Mouse (Mus musculus) CH12.LX (cell line): ENCODE measurements at regions not wholly inside any gene's neighbourhood (a gene's known extent, or its start where the extent isn't known, plus 50 kb on each side); places are given as distances from the start of the nearest gene placed in this dataset.

ENCODE experiments used
- DNase-seq: peaks from one replicate; pipeline ENCODE4 v3.0.0-alpha.2; 2013; ENCODE audit errors: extremely low read depth
- H3K27ac ChIP-seq: 2 replicates; pipeline ENCODE4 v1.5.1; 2012; ENCODE audit warnings: low read depth, mild to moderate bottlenecking, control low read depth, moderate library complexity; ENCODE audit not compliant: insufficient read depth
- H3K27me3 ChIP-seq: replicated peaks from 2 replicates; pipeline ENCODE3; 2012; ENCODE audit warnings: inconsistent platforms
- H3K36me3 ChIP-seq, 2 experiments: replicated peaks in 1 of 2; 2 replicates each; pipeline versions ENCODE3 to v1.6.1; 2012; ENCODE audit warnings: inconsistent platforms in 1 of 2, low read length in 1 of 2, mild to moderate bottlenecking in 1 of 2, mixed read lengths in 1 of 2, moderate library complexity in 1 of 2; ENCODE audit not compliant: control insufficient read depth in 1 of 2, insufficient read depth in 1 of 2
- H3K4me1 ChIP-seq, 2 experiments: 2 replicates each; pipeline ENCODE4 v1.6.1; 2012; ENCODE audit warnings: inconsistent platforms in 1 of 2, moderate library complexity in 1 of 2; ENCODE audit not compliant: insufficient read depth in 2 of 2, control insufficient read depth in 1 of 2
- H3K4me2 ChIP-seq: 2 replicates; pipeline ENCODE4 v1.6.1; 2012; ENCODE audit warnings: low read depth, mild to moderate bottlenecking, control low read depth; ENCODE audit not compliant: poor library complexity, insufficient read depth, severe bottlenecking
- H3K4me3 ChIP-seq, 3 experiments: fragments of 150-350 bp in 1 of 3; sonication (generic) in 1 of 3; replicated peaks in 1 of 3; 2 replicates each; pipeline versions ENCODE3 to v1.5.1; 2011 to 2012; ENCODE audit warnings: low read depth in 2 of 3, low read length in 2 of 3, mild to moderate bottlenecking in 2 of 3, moderate library complexity in 2 of 3, control low read depth in 1 of 3, improper control_type of control experiment in 1 of 3, inconsistent platforms in 1 of 3, mixed read lengths in 1 of 3; ENCODE audit not compliant: poor library complexity in 1 of 3
- H3K79me2 ChIP-seq: replicated peaks from 2 replicates; pipeline ENCODE4 v1.6.1; 2012; ENCODE audit warnings: mild to moderate bottlenecking, moderate library complexity; ENCODE audit not compliant: control insufficient read depth, poor library complexity, insufficient read depth, severe bottlenecking; ENCODE audit errors: extremely low read depth
- H3K9ac ChIP-seq: 2 replicates; pipeline ENCODE4 v1.6.1; 2012; ENCODE audit warnings: low read depth, mild to moderate bottlenecking, control low read depth, moderate library complexity; ENCODE audit not compliant: insufficient read depth
- H3K9me3 ChIP-seq: replicated peaks from 2 replicates; pipeline ENCODE3; 2012; ENCODE audit warnings: low read length, inconsistent platforms, mixed read lengths
- BHLHE40 ChIP-seq: IDR thresholded peaks from 2 replicates; pipeline ENCODE4 v1.6.1; 2011; ENCODE audit warnings: mild to moderate bottlenecking, low read depth, low read length, improper control_type of control experiment
- CHD1 ChIP-seq: IDR thresholded peaks from 2 replicates; pipeline ENCODE4 v1.6.1; 2012; ENCODE audit warnings: low read depth, low read length, improper control_type of control experiment, inconsistent platforms
- CHD2 ChIP-seq: IDR thresholded peaks from 2 replicates; pipeline ENCODE4 v1.6.1; 2011; ENCODE audit warnings: low read length, improper control_type of control experiment
- CTCF ChIP-seq, 2 experiments: IDR thresholded peaks in 1 of 2; conservative IDR thresholded peaks in 1 of 2; 2 replicates each; pipeline ENCODE4 v1.5.1; 2011 to 2012; ENCODE audit warnings: low read depth in 2 of 2, low read length in 2 of 2, improper control_type of control experiment in 1 of 2, inconsistent platforms in 1 of 2, mild to moderate bottlenecking in 1 of 2, moderate library complexity in 1 of 2
- E2F4 ChIP-seq: IDR thresholded peaks from 2 replicates; pipeline ENCODE4 v1.6.1; 2011; ENCODE audit warnings: low read depth, low read length, improper control_type of control experiment; ENCODE audit not compliant: insufficient replicate concordance
- EP300 ChIP-seq: IDR thresholded peaks from 2 replicates; pipeline ENCODE4 v1.6.1; 2011; ENCODE audit warnings: low read length, improper control_type of control experiment
- GABPA ChIP-seq: IDR thresholded peaks from 2 replicates; pipeline ENCODE4 v1.6.1; 2012; ENCODE audit warnings: low read depth, low read length, improper control_type of control experiment, inconsistent platforms; ENCODE audit not compliant: insufficient replicate concordance
- HCFC1 ChIP-seq: IDR thresholded peaks from 2 replicates; pipeline ENCODE4 v1.6.1; 2012; ENCODE audit warnings: low read depth, mild to moderate bottlenecking, inconsistent platforms, low read length, improper control_type of control experiment
- IRF4 ChIP-seq: IDR thresholded peaks from 2 replicates; pipeline ENCODE4 v1.6.1; 2014; ENCODE audit warnings: low read depth, mild to moderate bottlenecking, inconsistent platforms, low read length, improper control_type of control experiment
- JUN ChIP-seq: IDR thresholded peaks from 2 replicates; pipeline ENCODE4 v1.6.1; 2011; ENCODE audit warnings: low read depth, mild to moderate bottlenecking, low read length, improper control_type of control experiment, moderate library complexity; ENCODE audit not compliant: insufficient read depth
- JUND ChIP-seq: conservative IDR thresholded peaks from 2 replicates; pipeline ENCODE4 v1.6.1; 2011; ENCODE audit warnings: low read depth, low read length, improper control_type of control experiment
- KAT2A ChIP-seq: IDR thresholded peaks from 2 replicates; pipeline ENCODE4 v1.6.1; 2012; ENCODE audit warnings: low read length, improper control_type of control experiment, inconsistent platforms; ENCODE audit not compliant: insufficient replicate concordance
- MAFK ChIP-seq: IDR thresholded peaks from 2 replicates; pipeline ENCODE4 v1.6.1; 2011; ENCODE audit warnings: low read length, improper control_type of control experiment; ENCODE audit not compliant: insufficient replicate concordance
- MEF2A ChIP-seq: IDR thresholded peaks from 2 replicates; pipeline ENCODE4 v1.6.1; 2014; ENCODE audit warnings: low read depth, mild to moderate bottlenecking, inconsistent platforms, low read length, improper control_type of control experiment, borderline replicate concordance
- MXI1 ChIP-seq: IDR thresholded peaks from 2 replicates; pipeline ENCODE4 v1.6.1; 2011; ENCODE audit warnings: mild to moderate bottlenecking, low read depth, low read length, improper control_type of control experiment
- MYC ChIP-seq: IDR thresholded peaks from 2 replicates; pipeline ENCODE4 v1.6.1; 2011; ENCODE audit warnings: low read depth, mild to moderate bottlenecking, improper control_type of control experiment, low read length
- NELFE ChIP-seq: IDR thresholded peaks from 2 replicates; pipeline ENCODE4 v1.6.1; 2011; ENCODE audit warnings: low read depth, low read length, improper control_type of control experiment
- NRF1 ChIP-seq: IDR thresholded peaks from 2 replicates; pipeline ENCODE4 v1.6.1; 2014; ENCODE audit warnings: low read depth, mild to moderate bottlenecking, inconsistent platforms, low read length, improper control_type of control experiment, moderate library complexity
- POLR2A ChIP-seq: IDR thresholded peaks from 2 replicates; pipeline ENCODE4 v1.6.1; 2011; ENCODE audit warnings: low read depth, mild to moderate bottlenecking, improper control_type of control experiment, low read length
- POLR2AphosphoS2 ChIP-seq: IDR thresholded peaks from 2 replicates; pipeline ENCODE4 v1.6.1; 2011; ENCODE audit warnings: low read depth, low read length, improper control_type of control experiment
- RAD21 ChIP-seq: IDR thresholded peaks from 2 replicates; pipeline ENCODE4 v1.6.1; 2011; ENCODE audit warnings: low read depth, mild to moderate bottlenecking, low read length, improper control_type of control experiment, moderate library complexity
- SIN3A ChIP-seq: IDR thresholded peaks from 2 replicates; pipeline ENCODE4 v1.6.1; 2012; ENCODE audit warnings: low read length, improper control_type of control experiment, inconsistent platforms
- UBTF ChIP-seq: IDR thresholded peaks from 2 replicates; pipeline ENCODE4 v1.6.1; 2012; ENCODE audit warnings: low read depth, mild to moderate bottlenecking, inconsistent platforms, low read length, improper control_type of control experiment, moderate library complexity
- USF2 ChIP-seq: conservative IDR thresholded peaks from 2 replicates; pipeline ENCODE4 v1.6.1; 2011; ENCODE audit warnings: low read depth, low read length, improper control_type of control experiment
- ZC3H11A ChIP-seq: IDR thresholded peaks from 2 replicates; pipeline ENCODE4 v1.6.1; 2012; ENCODE audit warnings: low read depth, mild to moderate bottlenecking, inconsistent platforms, low read length, improper control_type of control experiment
- ZKSCAN1 ChIP-seq: IDR thresholded peaks from 2 replicates; pipeline ENCODE4 v1.6.1; 2012; ENCODE audit warnings: low read depth, inconsistent platforms, low read length, improper control_type of control experiment, borderline replicate concordance
- dilution Hi-C: fragments of 300-500 bp; cut with MboI; formaldehyde crosslinking; loops from 2 replicates; pipeline ENCODE4 v1.14.3; 2020; ENCODE audit warnings: low sequenced_read_pairs; ENCODE audit not compliant: extremely low pct_unique_long_range_greater_than_20kb, extremely low pct_ligation_motif_present
- in situ Hi-C: fragments of 300-500 bp; cut with MboI; formaldehyde crosslinking; loops from 3 replicates; pipeline ENCODE4 v1.14.3; 2019; ENCODE audit warnings: low sequenced_read_pairs, low pct_ligation_motif_present, low pct_unique_long_range_greater_than_20kb, mixed read lengths

DNA sequence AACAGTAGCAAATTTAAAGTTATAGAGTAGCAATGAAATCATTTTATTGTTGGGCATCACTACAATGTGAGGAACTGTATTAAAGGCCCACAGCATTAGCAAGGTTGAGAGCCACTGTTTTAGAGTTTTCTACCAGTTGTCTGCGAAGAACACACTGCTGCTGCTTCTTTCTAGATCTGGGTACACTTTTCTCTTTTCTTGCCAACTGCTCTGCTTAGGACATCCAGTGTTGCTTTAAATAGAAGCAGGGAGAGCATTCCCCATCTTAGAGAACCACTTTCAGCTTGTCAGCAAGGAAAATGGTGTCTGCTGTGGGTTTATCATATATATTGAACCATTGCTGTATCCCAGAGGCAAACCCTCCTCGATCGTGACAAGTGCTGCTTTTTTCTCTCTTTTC lies 131.0 kb upstream of the Nxpe4 start:
- Histone ChIP-seq H3K4me2 (no peak overlapping the region), H3K9ac (no peak overlapping the region), H3K36me3 (no peaks in the 10 kb centered on the region), H3K4me3 (no peak overlapping the region)
- in situ Hi-C loops: no loop called here
- TF ChIP-seq EP300 (no peak), ZKSCAN1 (no peak), GABPA (no peak), RAD21 (no peak), IRF4 (no peak), CHD1 (no peak), CHD2 (no peak), POLR2AphosphoS2 (no peak), MYC (no peak), HCFC1 (no peak), USF2 (no peak), UBTF (no peak), SIN3A (no peak), NRF1 (no peak), MAFK (no peak), JUN (no peak), BHLHE40 (no peak)
- TF ChIP-seq, all 38 proteins: peak for 0
- H3K4me1 ChIP-seq: no peaks in the 10 kb centered on the region
- H3K9me3 ChIP-seq: no peaks in the 10 kb centered on the region
- dilution Hi-C loops: no loop called here
- DNase-seq: no peak
- no peaks in the 10 kb centered on the region for H3K79me2 ChIP-seq
- H3K27me3 ChIP-seq: peaks cover 9% of the 10 kb centered on the region
- no peak overlapping the region for H3K27ac ChIP-seq

DNA sequence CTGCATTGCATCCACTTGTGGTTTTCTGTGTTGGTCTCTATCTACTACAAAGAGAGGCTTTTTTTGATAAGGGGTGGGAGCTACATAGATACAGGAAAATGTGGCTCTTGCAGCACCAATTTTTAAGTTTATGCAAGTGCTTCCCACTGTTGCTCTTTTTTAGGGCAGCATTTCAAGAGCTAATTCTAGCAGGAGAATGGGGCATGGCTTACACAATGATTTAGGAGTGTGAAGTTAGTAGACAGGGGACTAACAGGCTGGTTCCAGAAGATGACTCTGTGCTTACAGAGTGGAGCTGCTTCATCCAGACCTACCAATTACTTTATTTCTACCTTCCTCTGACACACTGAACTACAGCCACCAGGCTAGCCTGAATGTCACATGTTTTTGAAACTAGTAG lies 125.9 kb upstream of the Nxpe4 start:
- Histone ChIP-seq H3K9me3 (no peaks in the 10 kb centered on the region), H3K36me3 (no peaks in the 10 kb centered on the region), H3K4me1 (no peaks in the 10 kb centered on the region), H3K4me3 (no peak overlapping the region), H3K9ac (no peak overlapping the region), H3K27ac (no peak overlapping the region), H3K4me2 (no peak overlapping the region), H3K27me3 (peaks cover 14% of the 10 kb centered on the region), H3K79me2 (no peaks in the 10 kb centered on the region)
- TF ChIP-seq RAD21 (no peak), EP300 (no peak), MEF2A (no peak), JUND (no peak), POLR2A (no peak), CTCF (conservative IDR thresholded peaks at IDR 0.05 in 1 of 2, IDR thresholded peaks at IDR 0.05 in 1 of 2; ENCODE audit: low read depth in 2 of 2, low read length in 2 of 2) (no peak), MYC (no peak), NRF1 (no peak), SIN3A (no peak), MXI1 (no peak), ZC3H11A (no peak), E2F4 (no peak), UBTF (no peak), NELFE (no peak), KAT2A (no peak)
- in situ Hi-C loops (no loop called here), dilution Hi-C loops (no loop called here)
- DNase-seq: no peak
